ENCODE assay signal across 20 mouse cellular contexts in the genomic region with DNA sequence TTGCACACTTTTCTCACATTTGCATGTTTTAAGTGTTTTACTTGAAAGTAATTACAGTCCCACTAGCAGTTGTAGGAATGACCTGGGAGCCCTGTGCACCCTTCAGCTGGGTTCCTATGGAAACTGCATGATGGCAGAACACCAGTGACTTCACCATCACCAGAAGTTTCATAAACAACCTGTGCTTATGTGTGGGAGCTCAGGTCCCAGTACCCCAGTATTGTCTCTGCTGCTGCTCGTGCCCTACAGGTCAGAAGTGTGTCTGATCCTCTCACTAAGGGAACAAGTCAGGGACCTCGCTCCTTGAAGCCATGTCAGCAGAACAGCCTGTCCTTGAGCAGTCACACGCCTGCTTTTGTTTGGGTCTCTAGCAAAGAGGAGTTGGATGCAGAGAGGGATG.
"Had no signal": no experiment of that assay in that cellular context is flagged by ENCODE, and none has a peak within 500 bp of the region (broad histone marks: within the 10 kb centered on the region; RNA-seq: fewer than 3 reads in every experiment).

No protein-coding gene starts in this region.

- H3K4me3 ChIP-seq: embryonic facial prominence, embryonic 10.5 days; embryonic facial prominence, embryonic 12.5 days; embryonic facial prominence, embryonic 13.5 days; embryonic facial prominence, embryonic 15.5 days; erythroblast, embryonic 14.5 days; forebrain, embryonic 10.5 days; forebrain, embryonic 12.5 days; forebrain, embryonic 13.5 days; forebrain, embryonic 15.5 days; gastrocnemius, adult 2 months; heart, adult 2 months had no signal

- H3K4me1 ChIP-seq: embryonic facial prominence, embryonic 10.5 days; embryonic facial prominence, embryonic 12.5 days; embryonic facial prominence, embryonic 13.5 days; embryonic facial prominence, embryonic 15.5 days; forebrain, embryonic 10.5 days; forebrain, embryonic 13.5 days; forebrain, embryonic 15.5 days had no signal

- H3K9me3 ChIP-seq: embryonic facial prominence, embryonic 10.5 days; embryonic facial prominence, embryonic 12.5 days; embryonic facial prominence, embryonic 13.5 days; embryonic facial prominence, embryonic 15.5 days; forebrain, embryonic 10.5 days; forebrain, embryonic 12.5 days; forebrain, embryonic 13.5 days; forebrain, embryonic 15.5 days had no signal

- DNase-seq: cerebellum, adult 8-10 months; cerebellum, adult 9-10 months; cerebellum, adult 9-11 months; cerebellum, postnatal 14 days; cerebellum, postnatal 25 days; cerebellum, postnatal 36 days; forebrain, postnatal 0 days; gastrocnemius, postnatal 25 days had no signal

- H3K4me2 ChIP-seq: embryonic facial prominence, embryonic 12.5 days; embryonic facial prominence, embryonic 13.5 days; embryonic facial prominence, embryonic 15.5 days; forebrain, embryonic 12.5 days; forebrain, embryonic 13.5 days; forebrain, embryonic 15.5 days had no signal

- H3K9ac ChIP-seq: embryonic facial prominence, embryonic 12.5 days; embryonic facial prominence, embryonic 13.5 days; embryonic facial prominence, embryonic 15.5 days; forebrain, embryonic 12.5 days; forebrain, embryonic 13.5 days; forebrain, embryonic 15.5 days; forebrain, postnatal 0 days had no signal

- H3K36me3 ChIP-seq: embryonic facial prominence, embryonic 10.5 days; embryonic facial prominence, embryonic 12.5 days; embryonic facial prominence, embryonic 13.5 days; embryonic facial prominence, embryonic 15.5 days; forebrain, embryonic 10.5 days; forebrain, embryonic 12.5 days had no signal

- ATAC-seq: forebrain, embryonic 15.5 days; forebrain, embryonic 16.5 days; forebrain, postnatal 0 days had no signal

- H3K27ac ChIP-seq: embryonic facial prominence, embryonic 10.5 days; embryonic facial prominence, embryonic 12.5 days; embryonic facial prominence, embryonic 13.5 days; embryonic facial prominence, embryonic 15.5 days; forebrain, embryonic 10.5 days; forebrain, embryonic 12.5 days; forebrain, embryonic 13.5 days; forebrain, embryonic 15.5 days; gastrocnemius, adult 2 months; heart, adult 2 months had no signal

- H3K27me3 ChIP-seq: embryonic facial prominence, embryonic 12.5 days; embryonic facial prominence, embryonic 13.5 days; embryonic facial prominence, embryonic 15.5 days; forebrain, embryonic 13.5 days; forebrain, embryonic 15.5 days had no signal
